Mouse (Mus musculus): ENCODE results near the gene Ppia.

- no peak for TF ChIP-seq POLR2A (IDR thresholded peaks at IDR 0.05; ENCODE audit: low read depth, low read length)
- TF ChIP-seq CTCF (conservative IDR thresholded peaks at IDR 0.05; ENCODE audit: insufficient read depth, insufficient read length, low read depth, low read length) = no peak
Observed at GRCm38 (mm10) chr11:6372784-6373183, 42.5 kb upstream of the Ppia start.
